Mouse (Mus musculus) erythroid progenitor cell, adult 5-6 weeks (primary cell): Measurements from ENCODE around the gene Rap1a. TPM values are rescaled to one million over a fixed set of nuclear protein-coding genes. Genes with fewer than 3 reads are reported as not detected.

Source experiments
- ATAC-seq: replicated peaks from 2 replicates; pipeline ENCODE4 v1.8.0; 2016; ENCODE audit warnings: moderate number of reproducible peaks, mild to moderate bottlenecking, moderate TSS enrichment, inconsistent platforms; ENCODE audit not compliant: poor library complexity, low FRiP score, severe bottlenecking
- total RNA-seq, 2 experiments: library from RNA; stranded (forward) in 1 of 2; stranded (reverse) in 1 of 2; fragments of 150-400 nt in 1 of 2; fragments of 186-747, 209-891 nt in 1 of 2; gene quantifications; 2 replicates each; pipeline versions ENCODE4 v1.2.3 to v1.2.4; 2015 to 2017; ENCODE audit warnings: low replicate concordance in 2 of 2

Gene Rap1a
- total RNA-seq, 2 experiments from 2014 or later, result 182 to 193 TPM

- ATAC-seq, result peak; percentile 49
These were observed 102.8 kb downstream of the Rap1a start for GRCm38 (mm10) chr3:105698311-105698710.

GRCm38 (mm10) chr3:105697148-105697441, 104.0 kb downstream of the Rap1a start:
- no peak for ATAC-seq

GRCm38 (mm10) chr3:105696387-105697147, 104.6 kb downstream of the Rap1a start:
- no peak for ATAC-seq

- no peak for ATAC-seq
These were observed 105.4 kb downstream of the Rap1a start for GRCm38 (mm10) chr3:105695476-105696386.

- ATAC-seq, result no peak
These were observed 107.6 kb downstream of the Rap1a start for GRCm38 (mm10) chr3:105693327-105694080.

GRCm38 (mm10) chr3:105688536-105688935, 112.6 kb downstream of the Rap1a start:
- no peak for ATAC-seq

- ATAC-seq, result peak; percentile 90
These were observed 113.6 kb downstream of the Rap1a start, which contains the start of gene Ddx20 for GRCm38 (mm10) chr3:105687324-105688060. Ddx20 (minus strand) TSS chr3:105687574.

- ATAC-seq, result 0 out of 2 replicates have a peak, but pooled peaks have one; percentile 40
These were observed 114.5 kb downstream of the Rap1a start for GRCm38 (mm10) chr3:105686394-105687323.

- ATAC-seq, result no peak
These were observed 120.8 kb downstream of the Rap1a start for GRCm38 (mm10) chr3:105680346-105680745.

Other genes starting within 250 kb of the Rap1a start
- 21.3 and 28.1 TPM in 2 replicates for gene Ddx20, start 113.8 kb downstream of the Rap1a start, total RNA-seq (2015; ENCODE audit: low replicate concordance)
- gene Ddx20, start 113.8 kb downstream of the Rap1a start, total RNA-seq (2017; ENCODE audit: low replicate concordance), result 25.4 and 33.1 TPM in 2 replicates
- not detected in 2 replicates for gene Inka2, start 96.7 kb downstream of the Rap1a start, total RNA-seq (2015; ENCODE audit: low replicate concordance)
- not detected in 2 replicates for gene Inka2, start 96.7 kb downstream of the Rap1a start, total RNA-seq (2017; ENCODE audit: low replicate concordance)
- 1.1 TPM in 1 of 2 replicates, not detected in the other for gene Adora3, start 69.5 kb upstream of the Rap1a start, total RNA-seq (2015; ENCODE audit: low replicate concordance)
- not detected in 2 replicates for gene Adora3, start 69.5 kb upstream of the Rap1a start, total RNA-seq (2017; ENCODE audit: low replicate concordance)
- not detected in 2 replicates for gene Tmigd3, start 69.6 kb upstream of the Rap1a start, total RNA-seq (2015; ENCODE audit: low replicate concordance)
- not detected in 2 replicates for gene Tmigd3, start 69.6 kb upstream of the Rap1a start, total RNA-seq (2017; ENCODE audit: low replicate concordance)
- 9.4 and 12.2 TPM in 2 replicates for gene I830077J02Rik, start 131.3 kb upstream of the Rap1a start, total RNA-seq (2015; ENCODE audit: low replicate concordance)
- 1.4 and 3.4 TPM in 2 replicates for gene I830077J02Rik, start 131.3 kb upstream of the Rap1a start, total RNA-seq (2017; ENCODE audit: low replicate concordance)
- 11.5 and 17.6 TPM in 2 replicates for gene Wdr77, start 158.0 kb upstream of the Rap1a start, total RNA-seq (2015; ENCODE audit: low replicate concordance)
- gene Wdr77, start 158.0 kb upstream of the Rap1a start, total RNA-seq (2017; ENCODE audit: low replicate concordance), result 8.7 and 10.1 TPM in 2 replicates
- 263 and 304 TPM in 2 replicates for gene Atp5f1, start 158.8 kb upstream of the Rap1a start, total RNA-seq (2015; ENCODE audit: low replicate concordance)
- gene Atp5f1, start 158.8 kb upstream of the Rap1a start, total RNA-seq (2017; ENCODE audit: low replicate concordance), result 199 and 322 TPM in 2 replicates
- gene Ovgp1, start 172.4 kb upstream of the Rap1a start, total RNA-seq (2015; ENCODE audit: low replicate concordance), result 5.0 and 9.4 TPM in 2 replicates
- 0.30 and 3.9 TPM in 2 replicates for gene Ovgp1, start 172.4 kb upstream of the Rap1a start, total RNA-seq (2017; ENCODE audit: low replicate concordance)
- gene Pifo, start 213.3 kb upstream of the Rap1a start, total RNA-seq (2015; ENCODE audit: low replicate concordance), result not detected in 2 replicates
- gene Pifo, start 213.3 kb upstream of the Rap1a start, total RNA-seq (2017; ENCODE audit: low replicate concordance), result not detected in 2 replicates
- 6.3 TPM in 1 of 2 replicates, not detected in the other for gene Chil5, start 231.5 kb upstream of the Rap1a start, total RNA-seq (2015; ENCODE audit: low replicate concordance)
- gene Chil5, start 231.5 kb upstream of the Rap1a start, total RNA-seq (2017; ENCODE audit: low replicate concordance), result 3.5 TPM in 1 of 2 replicates, not detected in the other